Mouse (Mus musculus) CH12.LX (cell line): ENCODE data around the gene Car11. TPM values are rescaled to one million over a fixed set of nuclear protein-coding genes. Genes with fewer than 3 reads are reported as not detected.
A peak's percentile ranks its signal among the peaks of the same experiment; 100 is the strongest.

Experiments used
- DNase-seq: peaks from one replicate; pipeline ENCODE4 v3.0.0-alpha.2; 2013; ENCODE audit errors: extremely low read depth
- H3K27ac ChIP-seq: 2 replicates; pipeline ENCODE4 v1.5.1; 2012; ENCODE audit warnings: low read depth, mild to moderate bottlenecking, control low read depth, moderate library complexity; ENCODE audit not compliant: insufficient read depth
- H3K27me3 ChIP-seq: replicated peaks from 2 replicates; pipeline ENCODE3; 2012; ENCODE audit warnings: inconsistent platforms
- H3K36me3 ChIP-seq, 2 experiments: replicated peaks in 1 of 2; 2 replicates each; pipeline versions ENCODE3 to v1.6.1; 2012; ENCODE audit warnings: inconsistent platforms in 1 of 2, low read length in 1 of 2, mild to moderate bottlenecking in 1 of 2, mixed read lengths in 1 of 2, moderate library complexity in 1 of 2; ENCODE audit not compliant: control insufficient read depth in 1 of 2, insufficient read depth in 1 of 2
- H3K4me1 ChIP-seq, 2 experiments: 2 replicates each; pipeline ENCODE4 v1.6.1; 2012; ENCODE audit warnings: inconsistent platforms in 1 of 2, moderate library complexity in 1 of 2; ENCODE audit not compliant: insufficient read depth in 2 of 2, control insufficient read depth in 1 of 2
- H3K4me2 ChIP-seq: 2 replicates; pipeline ENCODE4 v1.6.1; 2012; ENCODE audit warnings: low read depth, mild to moderate bottlenecking, control low read depth; ENCODE audit not compliant: poor library complexity, insufficient read depth, severe bottlenecking
- H3K4me3 ChIP-seq, 3 experiments: fragments of 150-350 bp in 1 of 3; sonication (generic) in 1 of 3; replicated peaks in 1 of 3; 2 replicates each; pipeline versions ENCODE3 to v1.5.1; 2011 to 2012; ENCODE audit warnings: low read depth in 2 of 3, low read length in 2 of 3, mild to moderate bottlenecking in 2 of 3, moderate library complexity in 2 of 3, control low read depth in 1 of 3, improper control_type of control experiment in 1 of 3, inconsistent platforms in 1 of 3, mixed read lengths in 1 of 3; ENCODE audit not compliant: poor library complexity in 1 of 3
- H3K79me2 ChIP-seq: replicated peaks from 2 replicates; pipeline ENCODE4 v1.6.1; 2012; ENCODE audit warnings: mild to moderate bottlenecking, moderate library complexity; ENCODE audit not compliant: control insufficient read depth, poor library complexity, insufficient read depth, severe bottlenecking; ENCODE audit errors: extremely low read depth
- H3K9ac ChIP-seq: 2 replicates; pipeline ENCODE4 v1.6.1; 2012; ENCODE audit warnings: low read depth, mild to moderate bottlenecking, control low read depth, moderate library complexity; ENCODE audit not compliant: insufficient read depth
- H3K9me3 ChIP-seq: replicated peaks from 2 replicates; pipeline ENCODE3; 2012; ENCODE audit warnings: low read length, inconsistent platforms, mixed read lengths
- BHLHE40 ChIP-seq: IDR thresholded peaks from 2 replicates; pipeline ENCODE4 v1.6.1; 2011; ENCODE audit warnings: mild to moderate bottlenecking, low read depth, low read length, improper control_type of control experiment
- CHD1 ChIP-seq: IDR thresholded peaks from 2 replicates; pipeline ENCODE4 v1.6.1; 2012; ENCODE audit warnings: low read depth, low read length, improper control_type of control experiment, inconsistent platforms
- CHD2 ChIP-seq: IDR thresholded peaks from 2 replicates; pipeline ENCODE4 v1.6.1; 2011; ENCODE audit warnings: low read length, improper control_type of control experiment
- CTCF ChIP-seq, 2 experiments: IDR thresholded peaks in 1 of 2; conservative IDR thresholded peaks in 1 of 2; 2 replicates each; pipeline ENCODE4 v1.5.1; 2011 to 2012; ENCODE audit warnings: low read depth in 2 of 2, low read length in 2 of 2, improper control_type of control experiment in 1 of 2, inconsistent platforms in 1 of 2, mild to moderate bottlenecking in 1 of 2, moderate library complexity in 1 of 2
- E2F4 ChIP-seq: IDR thresholded peaks from 2 replicates; pipeline ENCODE4 v1.6.1; 2011; ENCODE audit warnings: low read depth, low read length, improper control_type of control experiment; ENCODE audit not compliant: insufficient replicate concordance
- ELF1 ChIP-seq: IDR thresholded peaks from 2 replicates; pipeline ENCODE4 v1.6.1; 2014; ENCODE audit warnings: low read depth, mild to moderate bottlenecking, inconsistent platforms, low read length, improper control_type of control experiment
- ETS1 ChIP-seq: conservative IDR thresholded peaks from 2 replicates; pipeline ENCODE4 v1.6.1; 2012; ENCODE audit warnings: low read depth, mild to moderate bottlenecking, inconsistent platforms, low read length, improper control_type of control experiment, moderate library complexity
- GABPA ChIP-seq: IDR thresholded peaks from 2 replicates; pipeline ENCODE4 v1.6.1; 2012; ENCODE audit warnings: low read depth, low read length, improper control_type of control experiment, inconsistent platforms; ENCODE audit not compliant: insufficient replicate concordance
- HCFC1 ChIP-seq: IDR thresholded peaks from 2 replicates; pipeline ENCODE4 v1.6.1; 2012; ENCODE audit warnings: low read depth, mild to moderate bottlenecking, inconsistent platforms, low read length, improper control_type of control experiment
- IRF4 ChIP-seq: IDR thresholded peaks from 2 replicates; pipeline ENCODE4 v1.6.1; 2014; ENCODE audit warnings: low read depth, mild to moderate bottlenecking, inconsistent platforms, low read length, improper control_type of control experiment
- JUND ChIP-seq: conservative IDR thresholded peaks from 2 replicates; pipeline ENCODE4 v1.6.1; 2011; ENCODE audit warnings: low read depth, low read length, improper control_type of control experiment
- KAT2A ChIP-seq: IDR thresholded peaks from 2 replicates; pipeline ENCODE4 v1.6.1; 2012; ENCODE audit warnings: low read length, improper control_type of control experiment, inconsistent platforms; ENCODE audit not compliant: insufficient replicate concordance
- MAFK ChIP-seq: IDR thresholded peaks from 2 replicates; pipeline ENCODE4 v1.6.1; 2011; ENCODE audit warnings: low read length, improper control_type of control experiment; ENCODE audit not compliant: insufficient replicate concordance
- MAX ChIP-seq: IDR thresholded peaks from 2 replicates; pipeline ENCODE4 v1.6.1; 2011; ENCODE audit warnings: low read length, improper control_type of control experiment
- MAZ ChIP-seq: IDR thresholded peaks from 2 replicates; pipeline ENCODE4 v1.6.1; 2012; ENCODE audit warnings: low read depth, mild to moderate bottlenecking, inconsistent platforms, low read length, improper control_type of control experiment, moderate library complexity
- MEF2A ChIP-seq: IDR thresholded peaks from 2 replicates; pipeline ENCODE4 v1.6.1; 2014; ENCODE audit warnings: low read depth, mild to moderate bottlenecking, inconsistent platforms, low read length, improper control_type of control experiment, borderline replicate concordance
- MXI1 ChIP-seq: IDR thresholded peaks from 2 replicates; pipeline ENCODE4 v1.6.1; 2011; ENCODE audit warnings: mild to moderate bottlenecking, low read depth, low read length, improper control_type of control experiment
- MYC ChIP-seq: IDR thresholded peaks from 2 replicates; pipeline ENCODE4 v1.6.1; 2011; ENCODE audit warnings: low read depth, mild to moderate bottlenecking, improper control_type of control experiment, low read length
- NELFE ChIP-seq: IDR thresholded peaks from 2 replicates; pipeline ENCODE4 v1.6.1; 2011; ENCODE audit warnings: low read depth, low read length, improper control_type of control experiment
- NRF1 ChIP-seq: IDR thresholded peaks from 2 replicates; pipeline ENCODE4 v1.6.1; 2014; ENCODE audit warnings: low read depth, mild to moderate bottlenecking, inconsistent platforms, low read length, improper control_type of control experiment, moderate library complexity
- PAX5 ChIP-seq: IDR thresholded peaks from 2 replicates; pipeline ENCODE4 v1.6.1; 2012; ENCODE audit warnings: low read length, inconsistent platforms, mixed read lengths
- POLR2A ChIP-seq: IDR thresholded peaks from 2 replicates; pipeline ENCODE4 v1.6.1; 2011; ENCODE audit warnings: low read depth, mild to moderate bottlenecking, improper control_type of control experiment, low read length
- RCOR1 ChIP-seq: conservative IDR thresholded peaks from 2 replicates; pipeline ENCODE4 v1.6.1; 2012; ENCODE audit warnings: low read depth, mild to moderate bottlenecking, inconsistent platforms, low read length, improper control_type of control experiment
- SIN3A ChIP-seq: IDR thresholded peaks from 2 replicates; pipeline ENCODE4 v1.6.1; 2012; ENCODE audit warnings: low read length, improper control_type of control experiment, inconsistent platforms
- SMC3 ChIP-seq: IDR thresholded peaks from 2 replicates; pipeline ENCODE4 v1.6.1; 2011; ENCODE audit warnings: low read depth, low read length, improper control_type of control experiment
- TBP ChIP-seq: conservative IDR thresholded peaks from 2 replicates; pipeline ENCODE4 v1.6.1; 2011; ENCODE audit warnings: low read depth, low read length, improper control_type of control experiment
- TCF12 ChIP-seq: IDR thresholded peaks from 2 replicates; pipeline ENCODE4 v1.6.1; 2014; ENCODE audit warnings: low read depth, mild to moderate bottlenecking, inconsistent platforms, low read length, improper control_type of control experiment
- UBTF ChIP-seq: IDR thresholded peaks from 2 replicates; pipeline ENCODE4 v1.6.1; 2012; ENCODE audit warnings: low read depth, mild to moderate bottlenecking, inconsistent platforms, low read length, improper control_type of control experiment, moderate library complexity
- USF1 ChIP-seq: IDR thresholded peaks from 2 replicates; pipeline ENCODE4 v1.6.1; 2014; ENCODE audit warnings: low read depth, mild to moderate bottlenecking, inconsistent platforms, low read length, improper control_type of control experiment
- USF2 ChIP-seq: conservative IDR thresholded peaks from 2 replicates; pipeline ENCODE4 v1.6.1; 2011; ENCODE audit warnings: low read depth, low read length, improper control_type of control experiment
- ZC3H11A ChIP-seq: IDR thresholded peaks from 2 replicates; pipeline ENCODE4 v1.6.1; 2012; ENCODE audit warnings: low read depth, mild to moderate bottlenecking, inconsistent platforms, low read length, improper control_type of control experiment
- ZNF384 ChIP-seq: IDR thresholded peaks from 2 replicates; pipeline ENCODE4 v1.6.1; 2012; ENCODE audit warnings: low read depth, low read length, improper control_type of control experiment, inconsistent platforms
- dilution Hi-C: fragments of 300-500 bp; cut with MboI; formaldehyde crosslinking; loops from 2 replicates; pipeline ENCODE4 v1.14.3; 2020; ENCODE audit warnings: low sequenced_read_pairs; ENCODE audit not compliant: extremely low pct_unique_long_range_greater_than_20kb, extremely low pct_ligation_motif_present
- in situ Hi-C: fragments of 300-500 bp; cut with MboI; formaldehyde crosslinking; loops from 3 replicates; pipeline ENCODE4 v1.14.3; 2019; ENCODE audit warnings: low sequenced_read_pairs, low pct_ligation_motif_present, low pct_unique_long_range_greater_than_20kb, mixed read lengths
- polyA plus RNA-seq: library from polyadenylated mRNA; unstranded; fragments of >175 nt; gene quantifications from 2 replicates; pipeline ENCODE4 v1.2.1, GENCODE M21; 2012; ENCODE audit warnings: low read depth; ENCODE audit not compliant: insufficient read length
- total RNA-seq, 2 experiments: library from RNA; depleted of rRNA; stranded (reverse); fragments of 300-350 nt in 1 of 2; fragments of >200 nt in 1 of 2; gene quantifications; 2 replicates each; pipeline ENCODE4 v1.2.3; 2012 to 2014

Car11 gene
- total and polyA plus RNA-seq, 3 experiments = not detected

DNA sequence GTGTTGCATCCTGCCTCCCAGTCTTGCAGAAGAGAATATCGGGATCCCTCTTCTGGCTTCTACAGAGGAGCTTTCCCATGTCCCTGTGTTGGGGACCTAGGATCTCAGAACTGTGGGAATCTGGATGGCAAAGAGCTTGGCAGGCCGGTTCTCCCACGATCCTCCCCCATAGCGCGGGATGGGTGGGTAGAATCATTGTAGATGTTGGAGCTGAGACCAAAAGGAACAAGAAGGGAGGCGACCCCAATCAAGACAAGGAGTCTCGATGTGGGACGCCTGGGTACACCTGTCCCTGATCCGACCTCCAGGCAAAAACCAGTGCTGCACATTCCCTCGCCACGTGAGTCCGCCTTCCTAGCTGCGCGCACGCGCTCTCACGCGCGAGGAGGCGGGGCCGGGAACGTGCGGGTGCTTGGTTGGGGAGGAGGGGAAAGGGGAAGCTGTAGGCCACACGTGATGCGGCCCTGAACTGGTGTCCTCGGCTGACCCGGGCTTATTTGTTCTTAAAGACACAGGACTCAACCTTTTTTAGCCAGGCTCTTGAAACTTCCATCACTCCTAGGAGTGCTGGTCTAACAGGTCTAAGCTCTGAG lies 7.8 kb downstream of the Car11 start:
- H3K27ac ChIP-seq = peak overlapping the region; percentile 87
- H3K9ac ChIP-seq = peak overlapping the region; percentile 75
- peaks cover 23 to 37% of the 10 kb centered on the region in 2 experiments for H3K36me3 ChIP-seq
- H3K79me2 ChIP-seq = no peaks in the 10 kb centered on the region
- peak; percentile 91 for DNase-seq
- H3K4me3 ChIP-seq = peak overlapping the region; percentile 53 to 77 (median 56)
- dilution Hi-C loops = no loop called here
- in situ Hi-C loops = no loop called here
- no peaks in the 10 kb centered on the region for H3K27me3 ChIP-seq
- no peak for TF ChIP-seq JUND
- no peak for TF ChIP-seq MAFK
- peak; percentile 95 for TF ChIP-seq MXI1
- TF ChIP-seq UBTF = no peak
- TF ChIP-seq ELF1 = peak; percentile 63; the same call in 1 of the 2 replicates
- TF ChIP-seq ZNF384 = no peak
- no peak for TF ChIP-seq CTCF (conservative IDR thresholded peaks at IDR 0.05 in 1 of 2, IDR thresholded peaks at IDR 0.05 in 1 of 2; ENCODE audit: low read depth in 2 of 2, low read length in 2 of 2)
- TF ChIP-seq ETS1 = peak; percentile 91
- TF ChIP-seq RCOR1 = no peak
- TF ChIP-seq MAX = peak; percentile 95
- no peak for TF ChIP-seq E2F4
- TF ChIP-seq MAZ = peak; percentile 63; the same call in 1 of the 2 replicates
- TF ChIP-seq POLR2A = peak; percentile 65; the same call in 1 of the 2 replicates
- peak; percentile 100 for TF ChIP-seq BHLHE40
- no peak; the same call in 1 of the 2 replicates for TF ChIP-seq SIN3A
- TF ChIP-seq TBP = no peak
- TF ChIP-seq NELFE = no peak; the same call in 1 of the 2 replicates
- no peak for TF ChIP-seq PAX5
- no peak for TF ChIP-seq GABPA
- peak; percentile 58; the same call in 1 of the 2 replicates for TF ChIP-seq MEF2A
- peak; percentile 88 for TF ChIP-seq USF1
- TF ChIP-seq KAT2A = no peak
- no peak for TF ChIP-seq SMC3
- peak; percentile 66 for TF ChIP-seq HCFC1
- TF ChIP-seq TCF12 = peak; percentile 62; the same call in 1 of the 2 replicates
- TF ChIP-seq MYC = peak; percentile 74
- no peak for TF ChIP-seq CHD1
- peak; percentile 79 for TF ChIP-seq NRF1
- TF ChIP-seq USF2 = peak; percentile 80
- peak; percentile 48; the same call in 1 of the 2 replicates for TF ChIP-seq CHD2
- TF ChIP-seq IRF4 = peak; percentile 53
- no peak for TF ChIP-seq ZC3H11A
- peaks cover 0 to 46% of the 10 kb centered on the region in 2 experiments; a peak in 2 of 4 replicates for H3K4me1 ChIP-seq
- H3K9me3 ChIP-seq = no peaks in the 10 kb centered on the region
- peak overlapping the region; percentile 91 for H3K4me2 ChIP-seq
